Mouse (Mus musculus) heart, postnatal 0 days (tissue): ENCODE measurements around the gene Ribc2. TPM values are rescaled to one million over a fixed set of nuclear protein-coding genes. Genes with fewer than 3 reads are reported as not detected.

Experiments
- ATAC-seq: fragments of 200-750 bp; cut with Nextera tagmentation; 2 replicates; pipeline ENCODE4 v1.8.0; 2017; ENCODE audit warnings: low read depth, moderate number of reproducible peaks, moderate library complexity; ENCODE audit not compliant: insufficient read depth
- DNase-seq: peaks from one replicate; pipeline ENCODE4 v3.0.0-alpha.2; 2016; ENCODE audit warnings: low spot score
- H3K27ac ChIP-seq: fragments of 300-500 bp; sonication (generic); 2 replicates; pipeline ENCODE4 v1.5.1; 2014; ENCODE audit warnings: low read depth, mild to moderate bottlenecking
- H3K27me3 ChIP-seq: fragments of 300-500 bp; sonication (generic); 2 replicates; pipeline ENCODE4 v1.6.1; 2014; ENCODE audit warnings: low read length, mixed read lengths; ENCODE audit not compliant: control insufficient read depth, insufficient read depth
- H3K36me3 ChIP-seq: fragments of 300-500 bp; sonication (generic); replicated peaks from 2 replicates; pipeline ENCODE4 v1.6.1; 2014; ENCODE audit warnings: low read length, mixed read lengths; ENCODE audit not compliant: control insufficient read depth, insufficient read depth
- H3K4me1 ChIP-seq: fragments of 300-500 bp; sonication (generic); 2 replicates; pipeline ENCODE4 v1.6.1; 2014; ENCODE audit warnings: antibody characterized with exemption; ENCODE audit not compliant: control insufficient read depth, insufficient read depth
- H3K4me2 ChIP-seq: fragments of 300-500 bp; sonication (generic); 2 replicates; pipeline ENCODE4 v1.6.1; 2014; ENCODE audit warnings: low read depth, mild to moderate bottlenecking, low read length, moderate library complexity
- H3K4me3 ChIP-seq: fragments of 300-500 bp; sonication (generic); 2 replicates; pipeline ENCODE4 v1.5.1; 2014; ENCODE audit warnings: low read depth, low read length
- H3K9ac ChIP-seq: fragments of 300-500 bp; sonication (generic); replicated peaks from 2 replicates; pipeline ENCODE4 v1.6.1; 2014; ENCODE audit warnings: low read depth, low read length, mixed read lengths
- H3K9me3 ChIP-seq: fragments of 300-500 bp; sonication (generic); replicated peaks from 2 replicates; pipeline ENCODE4 v1.6.1; 2016; ENCODE audit warnings: low read length; ENCODE audit not compliant: control insufficient read depth
- CTCF ChIP-seq: IDR thresholded peaks from 2 replicates; pipeline ENCODE4 v1.5.1; 2016; ENCODE audit warnings: antibody characterized with exemption, control low read depth, low read depth
- EP300 ChIP-seq: IDR thresholded peaks from 2 replicates; pipeline ENCODE4 v1.6.1; 2016; ENCODE audit warnings: antibody characterized with exemption, low read depth
- WGBS: fragments of 180-500 bp; shearing (Covaris S2); extraction: QIAGEN DNeasy Blood & Tissue Kit; methylation state at CpG from one replicate; pipeline ENCODE4 v1.1.7; 2014; 5-methylcytosine and 5-hydroxymethylcytosine counted together
- polyA plus RNA-seq: library from polyadenylated mRNA; unstranded; fragments of >200 nt; fragmentation: Nextera tagmentation; extraction: Ambion mirVana; gene quantifications from 2 replicates; pipeline ENCODE4 v1.2.1, GENCODE M21; 2015
- total RNA-seq: library from RNA; depleted of rRNA; stranded (reverse); fragments of >200 nt; gene quantifications from 2 replicates; pipeline ENCODE4 v1.2.3, GENCODE M21; 2014; ENCODE audit warnings: low replicate concordance

Ribc2 gene
- total and polyA plus RNA-seq, 2 experiments from 2014 or later: 0.14 TPM; not detected in 1

DNA sequence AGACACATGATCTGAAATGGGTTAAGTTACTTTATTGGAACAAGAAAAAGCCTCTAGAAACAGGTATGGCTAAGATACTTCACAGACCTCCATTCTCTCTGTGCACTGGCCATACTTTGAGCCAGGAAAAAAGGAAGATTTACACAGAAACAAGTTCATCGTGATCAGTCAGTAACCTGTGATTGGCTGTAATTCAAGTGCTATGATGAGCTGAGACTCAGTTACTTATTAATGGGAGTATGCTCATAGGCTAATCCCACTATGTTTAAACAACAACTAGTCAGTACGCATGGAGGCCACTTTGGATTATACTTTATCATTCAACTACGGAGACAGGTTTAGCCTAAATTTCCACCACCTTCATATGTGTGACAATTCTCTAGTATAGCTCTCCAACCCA, 22.2 kb downstream of the Ribc2 start:
- no peaks in the 10 kb centered on the region for H3K9me3 ChIP-seq
- WGBS: 98% methylated on average over 3 of the region's 3 CpGs
- no peak overlapping the region for H3K9ac ChIP-seq
- peaks cover 22% of the 10 kb centered on the region for H3K27me3 ChIP-seq
- H3K36me3 ChIP-seq: no peaks in the 10 kb centered on the region
- no peak overlapping the region for H3K4me3 ChIP-seq
- TF ChIP-seq EP300: no peak
- TF ChIP-seq CTCF: no peak
- H3K27ac ChIP-seq: no peak overlapping the region
- DNase-seq (no peak), ATAC-seq (no peak)
- peaks cover 26% of the 10 kb centered on the region for H3K4me1 ChIP-seq
- H3K4me2 ChIP-seq: no peak overlapping the region

DNA sequence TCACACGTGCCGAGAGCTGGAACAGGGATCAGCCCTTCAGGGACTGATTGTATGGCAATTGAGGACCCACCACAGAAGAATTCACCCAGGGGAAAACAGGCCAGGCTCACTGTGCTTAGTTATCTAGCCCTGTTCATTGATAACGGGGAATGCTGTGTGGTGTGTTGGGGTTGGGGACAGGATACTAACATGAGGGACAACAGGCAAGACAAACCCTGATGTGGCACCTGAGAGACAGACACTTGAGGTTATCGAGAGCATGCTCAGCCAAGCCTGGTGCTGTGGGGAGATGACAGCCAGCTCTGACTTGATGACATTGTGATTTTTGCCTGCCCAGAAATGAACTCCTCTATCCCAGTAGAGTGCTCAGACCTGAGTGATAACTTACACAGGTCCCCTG, 24.3 kb downstream of the Ribc2 start:
- no peaks in the 10 kb centered on the region for H3K36me3 ChIP-seq
- H3K4me2 ChIP-seq: peak overlapping the region; percentile 16
- peaks cover 26% of the 10 kb centered on the region for H3K4me1 ChIP-seq
- H3K27me3 ChIP-seq: peaks cover 34% of the 10 kb centered on the region
- WGBS: 11% methylated on average over 4 of the region's 4 CpGs
- no peak overlapping the region for H3K4me3 ChIP-seq
- no peaks in the 10 kb centered on the region for H3K9me3 ChIP-seq
- H3K9ac ChIP-seq: no peak overlapping the region
- ATAC-seq (peak; percentile 70), DNase-seq (peak; percentile 42)
- peak overlapping the region; percentile 66; the same call in 1 of the 2 replicates for H3K27ac ChIP-seq
- no peak for TF ChIP-seq CTCF
- no peak for TF ChIP-seq EP300

GRCm38 (mm10) chr15:85161416-85161815, 29.5 kb downstream of the Ribc2 start:
- ATAC-seq (no peak), DNase-seq (no peak)
- TF ChIP-seq EP300: no peak
- no peak for TF ChIP-seq CTCF
- no peak overlapping the region for H3K9ac ChIP-seq
- no peaks in the 10 kb centered on the region for H3K9me3 ChIP-seq
- no peak overlapping the region for H3K4me3 ChIP-seq
- no peak overlapping the region for H3K27ac ChIP-seq
- no peaks in the 10 kb centered on the region for H3K36me3 ChIP-seq
- H3K27me3 ChIP-seq: peaks cover 46% of the 10 kb centered on the region
- 0 out of 2 replicates have a peak, but pooled peaks cover 10% of the 10 kb centered on the region for H3K4me1 ChIP-seq
- H3K4me2 ChIP-seq: no peak overlapping the region

GRCm38 (mm10) chr15:85162693-85163663, 31.1 kb downstream of the Ribc2 start:
- TF ChIP-seq EP300: no peak
- TF ChIP-seq CTCF: no peak
- peak; percentile 20; the same call in 1 of the 2 replicates for ATAC-seq

DNA sequence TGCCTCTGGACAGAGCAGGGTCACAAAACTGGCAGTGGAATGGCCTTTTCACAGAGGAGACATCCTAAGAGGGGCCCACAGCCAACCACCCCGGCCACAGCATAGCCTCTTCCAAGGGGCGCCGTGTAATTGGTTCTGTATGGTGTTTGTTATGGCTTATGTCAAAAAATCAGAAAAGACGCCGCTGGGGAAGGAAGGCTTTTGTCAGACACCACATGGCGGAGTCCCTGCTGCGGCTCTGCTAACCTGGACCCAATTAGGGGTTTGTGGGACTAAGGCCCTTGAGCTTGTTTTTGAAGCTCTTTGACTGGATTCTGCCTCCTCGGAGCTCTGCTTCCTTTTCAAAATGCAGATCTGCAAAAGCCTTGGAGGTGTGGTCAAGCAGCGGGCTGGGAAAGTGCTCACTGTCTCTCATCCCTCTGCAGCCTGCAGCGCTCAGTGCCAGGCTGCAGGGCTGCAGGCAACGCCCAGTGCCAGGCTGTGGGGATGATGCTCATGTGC, 34.6 kb downstream of the Ribc2 start:
- peaks cover 38% of the 10 kb centered on the region for H3K27me3 ChIP-seq
- no peak overlapping the region for H3K9ac ChIP-seq
- 63% methylated on average over 11 of the region's 11 CpGs for WGBS
- H3K36me3 ChIP-seq: no peaks in the 10 kb centered on the region
- H3K4me2 ChIP-seq: no peak overlapping the region
- 0 out of 2 replicates have a peak, but pooled peaks cover 8% of the 10 kb centered on the region for H3K4me1 ChIP-seq
- no peak for DNase-seq
- TF ChIP-seq EP300 (no peak), CTCF (no peak)
- H3K9me3 ChIP-seq: no peaks in the 10 kb centered on the region
- ATAC-seq: no peak
- no peak overlapping the region for H3K27ac ChIP-seq
- H3K4me3 ChIP-seq: no peak overlapping the region

More at GRCm38 (mm10) chr15:85162693-85163663, 31.1 kb downstream of the Ribc2 start:
- Histone ChIP-seq H3K36me3 (no peaks in the 10 kb centered on the region), H3K27ac (0 out of 2 replicates have a peak overlapping the region, but pooled peaks have one; percentile 20), H3K4me1 (0 out of 2 replicates have a peak, but pooled peaks cover 8% of the 10 kb centered on the region), H3K27me3 (peaks cover 50% of the 10 kb centered on the region), H3K4me2 (no peak overlapping the region), H3K4me3 (no peak overlapping the region), H3K9ac (no peak overlapping the region), H3K9me3 (no peaks in the 10 kb centered on the region)
- WGBS: 43% methylated on average over 21 of the region's 21 CpGs
- DNase-seq: peak; percentile 25
